Mouse (Mus musculus): ENCODE data around the gene Nav2. TPM values are rescaled to one million over a fixed set of nuclear protein-coding genes. Genes with fewer than 3 reads are reported as not detected.

Nav2 gene
- total RNA-seq, 2 experiments from 2014 or later: 116 to 131 TPM

DNA sequence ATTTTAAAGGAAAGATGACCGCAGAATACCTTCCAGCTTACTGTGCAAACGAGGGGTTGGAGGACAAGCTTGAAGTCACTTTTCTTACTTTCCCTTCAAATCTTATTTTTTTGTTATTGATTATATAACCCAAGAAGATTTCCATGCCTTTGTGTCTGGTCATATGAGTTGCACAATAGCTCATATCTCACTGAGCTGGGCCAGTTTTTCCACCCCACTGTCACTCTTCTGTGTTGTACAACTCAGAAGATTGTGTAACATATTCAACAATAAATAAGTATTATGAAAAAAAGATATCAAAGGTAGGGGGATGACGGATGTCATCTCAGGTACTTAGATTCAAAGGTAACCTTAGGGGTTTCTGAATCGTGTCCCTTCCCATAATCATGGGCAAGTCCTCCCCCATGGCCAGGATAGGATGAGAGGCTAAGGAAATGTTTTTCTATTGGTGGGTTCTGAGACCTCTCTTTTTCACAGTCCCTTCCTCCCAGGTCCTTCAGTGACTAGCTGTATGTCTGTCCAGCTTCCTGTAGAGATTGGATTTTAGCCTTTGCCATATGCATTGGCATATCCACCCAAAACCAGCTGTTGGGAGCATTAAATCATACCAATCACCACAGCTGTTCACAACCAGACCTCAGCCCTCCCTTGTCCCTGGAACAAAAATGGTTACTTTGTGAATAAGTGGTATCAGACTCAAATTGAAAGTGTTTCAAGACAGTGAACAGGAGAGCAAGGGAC, 24.8 kb upstream of the Nav2 start:
- intact Hi-C loops (cut with DNase I): no loop called here
- DNase-seq (ENCODE audit: extremely low spot score in 1 of 2, low spot score in 2 of 2): no peak

DNA sequence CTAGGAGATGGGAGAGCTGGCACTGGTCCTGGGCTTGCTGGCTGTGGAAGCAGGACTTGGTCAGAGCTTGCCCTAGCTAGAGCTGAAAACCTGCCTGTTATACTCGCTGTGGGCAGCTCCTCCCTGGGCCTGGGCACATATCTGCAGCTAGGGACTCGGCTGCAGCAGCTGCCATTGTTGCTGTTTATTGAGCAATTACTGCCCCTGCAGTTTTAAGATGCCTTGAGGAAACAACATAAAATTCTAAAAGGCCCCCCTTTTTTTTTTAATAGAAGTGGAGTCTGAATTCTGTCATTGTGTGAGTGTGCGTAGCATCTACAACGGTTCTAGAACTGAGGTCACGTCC, 24.3 kb upstream of the Nav2 start:
- intact Hi-C loops (cut with DNase I): no loop called here
- no peak for DNase-seq (ENCODE audit: extremely low spot score in 1 of 2, low spot score in 2 of 2)

DNA sequence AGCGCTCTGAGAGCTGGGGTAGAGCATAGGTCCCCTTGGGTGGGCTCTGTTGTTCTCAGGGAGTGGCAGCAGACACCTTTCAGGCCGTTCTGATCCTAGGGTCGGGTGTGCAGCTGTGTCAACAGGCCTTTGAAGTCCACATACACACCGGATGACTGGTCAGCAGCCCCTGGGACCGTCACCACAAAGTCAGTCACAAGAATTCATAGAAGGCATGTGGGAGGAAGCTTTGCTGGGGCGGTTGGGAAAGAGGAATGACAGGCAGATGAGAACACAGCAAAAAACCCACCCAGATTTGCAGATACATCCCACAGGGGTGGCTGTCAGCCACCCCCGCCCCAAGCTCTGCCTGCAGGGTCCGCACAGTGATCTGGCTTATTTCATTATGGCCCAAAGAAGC, 20.5 kb upstream of the Nav2 start:
- DNase-seq (ENCODE audit: extremely low spot score in 1 of 2, low spot score in 2 of 2): peak in 1 of 2 experiments; percentile 51

DNA sequence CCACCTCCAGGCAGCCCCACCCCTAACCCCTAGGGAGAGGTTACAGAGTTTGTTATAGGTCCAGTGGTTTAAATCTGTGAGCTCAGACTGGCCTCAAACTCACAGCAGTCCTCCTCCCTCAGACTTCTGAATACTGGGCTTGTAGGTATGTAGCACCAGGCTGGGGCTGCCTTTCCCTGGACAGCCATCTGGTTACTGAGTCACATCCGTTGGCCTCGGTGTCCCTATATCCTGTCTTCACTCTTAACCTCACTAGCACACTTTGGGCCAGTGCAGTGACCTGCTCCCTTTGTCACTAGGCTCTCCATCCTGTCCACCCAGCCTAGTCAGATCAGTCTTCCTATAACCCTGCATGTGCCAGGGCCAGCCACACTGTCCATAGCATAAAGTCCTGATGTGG, 19.8 kb upstream of the Nav2 start:
- intact Hi-C loops (cut with DNase I): no loop called here
- no peak for DNase-seq (ENCODE audit: extremely low spot score in 1 of 2, low spot score in 2 of 2)

More for the DNA sequence above, 20.5 kb upstream of the Nav2 start:
- intact Hi-C loops (cut with DNase I): no loop called here

DNA sequence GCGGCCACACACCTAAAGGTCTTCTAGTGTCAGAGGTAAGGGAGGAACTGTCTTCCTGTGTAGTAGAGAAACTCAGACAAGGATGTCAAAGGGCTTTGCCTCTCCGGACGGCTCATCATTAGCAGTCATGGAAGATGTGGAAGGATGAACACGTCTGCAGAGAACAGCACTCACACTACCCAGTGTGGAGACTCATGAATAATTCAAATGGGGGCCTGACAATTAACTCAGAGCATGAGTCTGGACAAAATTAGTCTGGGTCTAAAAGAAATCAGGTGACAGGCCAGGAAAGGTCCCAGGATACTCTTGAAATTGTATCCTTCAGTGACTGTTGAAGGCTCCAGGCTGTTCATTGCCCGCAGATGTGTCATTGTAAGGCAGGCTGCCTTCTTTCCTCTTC, 17.5 kb upstream of the Nav2 start:
- DNase-seq (ENCODE audit: extremely low spot score in 1 of 2, low spot score in 2 of 2): no peak
- intact Hi-C loops (cut with DNase I): no loop called here

DNA sequence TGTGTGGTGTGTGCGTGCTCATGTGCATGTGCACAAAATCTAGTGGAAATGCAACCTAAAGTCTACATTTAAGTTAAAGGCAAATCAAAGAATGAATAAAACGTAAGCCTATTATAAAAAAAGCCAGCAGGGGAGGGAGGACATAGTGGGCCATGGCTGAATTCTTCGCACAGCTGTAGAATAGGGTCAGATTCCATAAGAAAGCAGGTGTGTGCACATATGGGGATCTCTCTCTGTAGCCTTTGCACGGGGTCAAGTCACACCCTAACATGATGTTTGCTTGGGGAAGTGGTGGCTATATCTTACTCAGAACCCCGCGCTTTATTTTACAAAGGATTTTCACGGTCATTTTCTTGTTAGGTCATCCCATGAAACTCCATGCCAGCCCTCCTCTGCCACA, 15.4 kb upstream of the Nav2 start:
- intact Hi-C loops (cut with DNase I): no loop called here
- no peak for DNase-seq (ENCODE audit: extremely low spot score in 1 of 2, low spot score in 2 of 2)

DNA sequence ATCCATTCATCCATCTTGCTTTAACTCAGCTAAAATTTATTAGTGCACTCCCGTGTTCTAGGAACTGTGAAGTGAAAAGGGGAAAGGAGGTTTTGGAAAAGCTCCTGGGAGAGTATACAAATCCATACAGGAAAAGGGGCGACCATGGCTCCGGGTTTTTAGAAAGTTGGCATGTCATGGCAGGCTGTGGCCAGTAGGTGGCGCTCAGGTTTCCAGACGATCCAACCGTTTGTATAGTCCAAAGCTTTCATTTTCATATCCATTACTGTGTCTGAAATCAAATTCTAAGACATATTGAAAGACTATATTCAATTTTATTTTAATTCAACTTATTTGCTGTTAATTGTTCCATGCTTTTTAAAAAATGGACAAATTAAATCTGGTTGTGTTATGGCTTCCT, 14.4 kb upstream of the Nav2 start:
- DNase-seq (ENCODE audit: extremely low spot score in 1 of 2, low spot score in 2 of 2): peak; percentile 61 to 71
- intact Hi-C loops (cut with DNase I): loop anchor here (1.0 kb wide), 1 partner anchor 227 kb away; no protein-coding TSS in a partner anchor

DNA sequence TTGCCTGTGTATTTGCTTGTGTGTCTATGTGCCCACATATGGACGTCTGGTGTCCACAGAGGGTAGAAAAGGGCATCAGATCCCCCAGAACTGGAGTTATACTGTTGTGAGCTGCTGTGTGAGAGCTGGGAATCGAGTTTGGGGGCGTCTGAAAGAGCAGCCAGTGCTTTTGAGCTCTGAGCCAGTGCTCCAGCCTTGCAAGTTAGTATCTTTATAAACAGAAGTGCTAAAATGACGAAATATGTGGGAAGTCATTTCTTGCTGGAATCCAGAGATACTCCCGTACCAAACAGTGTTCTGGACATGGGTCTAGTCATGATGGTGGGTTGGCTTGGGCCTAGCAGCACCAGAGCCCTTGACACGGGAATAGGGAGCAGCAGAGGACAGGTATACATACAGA, 13.8 kb upstream of the Nav2 start:
- intact Hi-C loops (cut with DNase I): loop anchor here (1.0 kb wide), 1 partner anchor 227 kb away; no protein-coding TSS in a partner anchor
- DNase-seq (ENCODE audit: extremely low spot score in 1 of 2, low spot score in 2 of 2): no peak

DNA sequence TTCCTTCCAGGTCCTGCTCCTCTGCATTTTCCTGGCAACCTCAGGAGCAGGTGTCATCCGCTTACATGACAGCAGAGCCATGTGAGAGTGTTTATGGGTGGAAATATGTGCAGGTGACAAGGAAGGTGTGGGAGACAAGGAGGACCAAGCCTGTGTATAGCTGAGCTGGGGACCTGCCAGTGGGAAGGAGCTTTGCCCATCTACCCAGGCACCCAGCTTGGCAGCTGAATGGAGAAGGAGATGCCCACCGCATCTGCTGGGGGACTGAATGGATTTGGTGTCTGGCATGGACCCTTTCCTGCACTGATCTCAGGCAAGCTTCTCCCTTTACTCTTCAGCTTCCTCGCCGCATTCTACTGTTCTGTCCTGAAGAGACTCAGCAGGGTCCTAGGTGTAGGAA, 13.0 kb upstream of the Nav2 start:
- DNase-seq (ENCODE audit: extremely low spot score in 1 of 2, low spot score in 2 of 2): no peak
- intact Hi-C loops (cut with DNase I): no loop called here

DNA sequence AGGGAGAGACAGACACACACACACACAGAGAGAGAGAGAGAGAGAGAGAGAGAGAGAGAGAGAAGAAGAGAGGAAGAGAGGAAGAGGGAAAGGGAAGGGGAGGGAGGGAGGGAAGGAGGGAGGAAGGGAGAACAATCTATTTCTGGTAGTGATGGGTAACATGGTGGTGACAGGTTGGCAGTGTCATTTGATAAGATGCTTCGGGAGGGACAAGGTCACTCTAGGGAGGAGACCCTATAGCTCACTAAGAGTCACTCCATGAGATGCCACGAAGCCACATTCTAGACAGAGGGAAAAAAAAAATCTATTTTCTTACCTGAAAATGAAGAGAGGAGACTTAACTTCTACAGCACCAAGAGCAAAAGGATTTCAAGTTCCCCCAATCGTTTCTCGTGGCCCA, 12.5 kb upstream of the Nav2 start:
- intact Hi-C loops (cut with DNase I): no loop called here
- DNase-seq (ENCODE audit: extremely low spot score in 1 of 2, low spot score in 2 of 2): no peak

DNA sequence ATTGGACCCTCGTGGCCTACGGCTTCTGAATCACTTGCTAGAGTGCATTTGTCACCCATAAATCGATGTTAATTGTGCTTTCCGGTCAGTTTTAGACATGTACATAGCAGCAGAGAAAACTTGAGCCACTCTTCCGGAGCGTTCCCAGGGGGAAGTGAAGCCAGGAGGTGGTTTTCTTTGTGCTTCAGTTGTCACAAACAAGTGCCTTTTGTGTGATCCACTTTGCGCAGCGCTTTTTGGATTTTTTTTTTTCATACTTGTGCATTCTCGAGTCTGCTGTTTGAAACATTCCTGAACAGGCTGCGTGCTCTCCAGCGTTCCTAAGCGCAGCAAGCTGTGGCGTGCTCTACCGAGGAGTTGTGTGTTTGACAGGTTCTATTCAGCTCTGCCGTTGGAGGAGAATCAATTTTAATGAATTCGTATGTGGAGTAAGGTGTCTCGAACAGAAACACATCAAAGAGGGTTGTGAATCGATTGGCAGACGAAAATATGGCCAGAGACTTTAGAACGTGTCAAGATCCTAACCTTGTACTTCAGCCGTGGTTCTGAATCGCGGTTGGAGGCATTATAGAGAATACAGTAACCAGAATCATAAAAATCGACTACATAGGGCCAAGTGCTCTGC, 10.9 kb upstream of the Nav2 start:
- intact Hi-C loops (cut with DNase I): no loop called here
- no peak for DNase-seq (ENCODE audit: extremely low spot score in 1 of 2, low spot score in 2 of 2)

DNA sequence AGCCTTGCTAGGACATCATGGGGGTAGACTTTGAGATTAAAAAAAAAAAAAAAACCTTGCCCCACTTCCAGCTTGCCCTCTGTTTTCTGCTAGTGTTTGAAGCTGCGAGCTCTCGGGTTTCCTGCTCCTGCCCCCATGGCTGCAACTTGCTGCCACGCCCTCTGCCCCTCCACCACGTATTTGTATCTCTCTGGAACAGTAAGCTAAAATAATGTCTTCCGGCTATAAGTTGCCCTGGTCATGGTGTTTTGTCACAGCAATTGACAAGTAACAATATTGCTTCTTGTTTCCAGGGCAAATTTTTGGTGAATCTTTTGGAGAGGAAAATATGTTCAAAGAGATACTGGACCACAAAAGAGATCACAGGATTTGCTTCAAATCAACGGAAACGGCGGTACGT, 10.1 kb upstream of the Nav2 start:
- intact Hi-C loops (cut with DNase I): no loop called here
- no peak for DNase-seq (ENCODE audit: extremely low spot score in 1 of 2, low spot score in 2 of 2)

DNA sequence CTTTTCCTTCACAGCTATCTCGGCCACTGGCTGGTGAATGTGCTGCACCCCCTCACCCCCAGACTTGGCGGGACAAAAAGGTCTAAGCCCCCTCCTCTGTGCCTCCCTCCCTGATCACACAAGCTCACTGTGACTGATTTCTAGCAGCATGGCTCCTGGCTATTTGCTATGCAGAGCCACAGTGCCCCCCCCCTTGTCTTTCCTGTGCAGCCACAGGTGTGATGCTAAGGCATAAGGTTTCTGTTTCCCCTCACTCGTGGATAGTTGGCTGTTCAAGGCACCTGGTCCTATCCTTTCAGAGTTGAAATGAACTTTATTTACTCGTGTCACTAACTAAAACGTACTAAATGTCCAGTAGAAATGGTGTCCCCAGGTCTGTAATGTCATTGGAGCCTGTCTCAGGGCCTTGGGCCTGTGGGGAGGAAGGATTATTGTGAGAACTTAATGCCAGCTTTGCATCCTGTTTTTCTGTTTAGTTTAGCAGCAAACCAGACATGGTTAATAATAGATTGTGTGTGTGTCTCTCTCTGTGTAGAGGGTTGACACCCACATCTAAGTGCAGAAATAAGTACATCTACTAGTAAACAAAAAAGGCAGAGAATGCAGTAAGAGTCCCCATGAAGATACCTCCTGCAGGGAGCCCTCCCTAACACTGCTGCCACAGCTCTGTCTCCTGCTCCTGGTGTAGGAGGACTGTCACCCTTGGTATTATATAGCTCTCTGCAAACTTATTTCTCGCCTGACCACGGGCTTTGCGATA, 7.9 kb upstream of the Nav2 start:
- no peak for DNase-seq (ENCODE audit: extremely low spot score in 1 of 2, low spot score in 2 of 2)
- intact Hi-C loops (cut with DNase I): no loop called here

DNA sequence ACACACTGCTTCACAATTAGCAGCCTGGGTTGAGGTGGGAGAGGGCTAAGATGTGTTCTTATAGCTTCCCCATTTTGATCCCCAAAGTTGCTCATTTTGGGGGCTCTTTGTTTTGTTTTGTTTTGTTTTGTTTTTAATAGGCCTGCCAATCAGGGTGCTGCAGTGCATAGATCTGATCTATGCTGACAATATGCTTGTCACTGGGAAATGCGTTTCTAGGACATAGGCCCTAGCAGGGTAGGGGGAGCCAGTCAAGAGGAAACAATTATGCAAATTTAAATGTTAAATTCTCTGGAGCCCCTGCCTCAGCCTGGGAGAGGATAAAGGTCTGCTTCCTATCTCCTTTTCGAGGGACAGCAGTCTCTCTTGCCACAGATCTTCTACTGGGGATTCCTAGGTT, 6.1 kb upstream of the Nav2 start:
- DNase-seq (ENCODE audit: extremely low spot score in 1 of 2, low spot score in 2 of 2): no peak
- intact Hi-C loops (cut with DNase I): no loop called here

DNA sequence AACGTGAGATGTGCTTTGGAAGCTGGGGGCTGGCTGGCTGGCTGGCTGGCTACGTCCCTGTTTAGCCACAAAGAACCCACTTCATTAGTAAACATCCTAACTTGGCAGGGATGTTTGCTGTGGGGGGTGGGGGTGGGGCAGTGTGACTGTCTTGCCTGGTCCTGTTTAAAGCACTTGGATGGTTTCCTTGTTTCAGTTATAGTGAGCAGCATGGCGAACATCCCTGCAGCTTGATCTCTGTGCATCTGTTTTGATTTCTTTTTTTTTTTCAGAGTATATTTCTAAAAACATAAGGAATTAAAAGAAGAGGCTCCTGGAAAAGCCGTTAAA, 791 bp downstream of the Nav2 start:
- DNase-seq (ENCODE audit: extremely low spot score in 1 of 2, low spot score in 2 of 2): no peak
- intact Hi-C loops (cut with DNase I): no loop called here

DNA sequence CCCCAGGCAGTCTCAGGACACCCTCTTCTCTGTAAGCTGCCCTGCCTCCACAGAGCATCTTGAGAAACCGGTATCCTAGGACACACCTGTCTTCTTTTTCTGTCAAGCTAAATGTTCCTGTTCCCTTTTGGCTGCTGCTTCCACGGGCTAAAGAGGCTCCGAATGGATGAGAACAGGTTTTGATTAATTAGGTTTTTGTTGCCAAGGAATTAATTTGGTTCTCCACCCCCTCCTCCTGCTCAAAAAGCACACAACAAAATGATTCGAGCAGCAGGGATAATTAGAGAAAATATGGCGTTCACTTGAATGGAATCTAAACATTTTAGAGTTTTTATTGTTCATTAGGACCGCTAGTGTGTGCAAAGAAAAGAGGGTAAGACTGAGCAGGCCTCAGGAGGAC, 1.8 kb downstream of the Nav2 start:
- no peak for DNase-seq (ENCODE audit: extremely low spot score in 1 of 2, low spot score in 2 of 2)

DNA sequence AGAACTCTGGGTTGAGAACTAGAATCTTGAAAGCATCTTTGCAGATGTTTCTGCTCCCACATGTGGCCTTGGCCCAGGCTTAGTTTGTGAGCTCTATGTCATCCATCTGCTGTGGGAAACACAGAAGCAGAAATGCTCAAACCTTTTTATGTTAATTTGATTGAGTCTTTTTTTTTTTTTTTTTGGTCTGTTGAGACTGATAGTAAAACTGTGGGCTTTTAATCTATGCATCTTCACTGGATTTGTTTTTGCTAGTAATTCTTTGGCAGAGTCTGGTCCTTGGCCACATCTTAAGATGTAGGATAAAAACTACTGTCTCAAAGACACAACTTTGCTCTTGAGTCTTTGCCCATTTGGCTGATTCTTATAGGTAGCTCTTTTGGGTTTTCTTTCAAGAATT, 2.6 kb downstream of the Nav2 start:
- no peak for DNase-seq (ENCODE audit: extremely low spot score in 1 of 2, low spot score in 2 of 2)

More for the DNA sequence above, 1.8 kb downstream of the Nav2 start:
- intact Hi-C loops (cut with DNase I): no loop called here

DNA sequence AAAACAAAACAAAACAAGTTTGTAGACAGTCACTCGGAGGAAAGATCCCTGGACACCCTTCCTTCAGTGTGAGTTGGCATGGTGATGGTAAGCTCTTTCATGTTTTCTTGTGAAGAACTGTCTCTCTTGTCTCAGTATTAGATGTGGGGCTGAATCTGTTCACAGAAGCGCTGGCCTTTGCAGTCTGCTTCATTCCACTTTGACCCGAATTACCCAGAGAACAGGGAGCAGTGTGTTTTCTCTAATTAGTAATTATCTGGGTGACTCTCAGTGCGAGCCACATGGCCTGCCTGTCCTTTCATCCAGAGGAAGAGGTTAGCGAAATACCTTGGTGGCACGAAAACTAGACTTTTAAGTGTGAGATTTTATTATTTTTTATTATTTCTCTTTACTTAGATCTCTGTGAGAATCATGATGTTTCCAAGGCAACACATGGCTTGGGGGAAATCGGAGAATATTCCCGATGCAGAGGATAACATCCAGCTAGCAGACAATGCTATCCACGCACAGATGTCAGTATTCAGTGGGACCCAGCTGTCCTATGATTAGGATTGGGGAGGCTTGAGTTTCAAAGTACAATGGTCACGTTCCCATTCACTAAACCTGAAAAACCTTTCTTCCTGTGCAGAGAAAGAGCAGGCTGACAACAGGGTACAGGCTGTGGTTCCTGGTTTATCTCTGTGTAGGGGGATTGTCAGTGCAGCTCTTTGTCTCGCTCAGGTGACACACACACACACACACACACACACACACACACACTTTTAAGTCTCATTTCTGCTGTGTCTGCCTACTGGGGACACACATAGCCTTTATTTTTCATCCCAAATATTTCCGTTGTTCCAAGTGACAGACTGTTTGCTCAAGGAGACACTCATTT, 6.4 kb downstream of the Nav2 start:
- intact Hi-C loops (cut with DNase I): no loop called here
- DNase-seq (ENCODE audit: extremely low spot score in 1 of 2, low spot score in 2 of 2): no peak

More for the DNA sequence above, 2.6 kb downstream of the Nav2 start:
- intact Hi-C loops (cut with DNase I): no loop called here

DNA sequence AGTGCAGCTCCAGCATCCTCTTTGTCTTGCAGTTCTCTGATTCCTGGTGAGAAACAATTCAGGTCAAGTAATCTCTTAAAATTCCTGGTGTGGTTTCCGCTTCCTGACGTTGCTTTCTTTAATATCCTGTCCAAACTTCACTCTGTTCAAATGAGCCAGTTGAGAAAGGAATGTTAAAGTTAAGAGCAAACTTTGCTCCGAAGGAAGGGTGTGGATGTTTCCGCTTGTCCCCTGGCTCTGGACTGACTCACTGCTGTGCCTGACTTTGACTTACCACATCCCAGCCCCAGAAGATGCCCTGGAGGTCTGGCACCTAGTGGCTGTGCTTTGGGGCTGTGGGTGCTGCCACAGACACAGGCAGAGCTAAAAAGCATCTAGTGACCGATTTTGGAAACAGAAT, 8.9 kb downstream of the Nav2 start:
- DNase-seq (ENCODE audit: extremely low spot score in 1 of 2, low spot score in 2 of 2): no peak
- intact Hi-C loops (cut with DNase I): no loop called here
